Mouse (Mus musculus) liver, embryonic 11.5 days (tissue): ENCODE results near the gene Reep3. TPM values are rescaled to one million over a fixed set of nuclear protein-coding genes. Genes with fewer than 3 reads are reported as not detected.

Experiments used
- ATAC-seq: fragments of 200-750 bp; cut with Nextera tagmentation; replicated peaks from 2 replicates; pipeline ENCODE4 v1.8.0; 2017; ENCODE audit warnings: moderate number of reproducible peaks, mild to moderate bottlenecking, moderate TSS enrichment, moderate library complexity; ENCODE audit not compliant: low FRiP score
- DNase-seq: peaks from one replicate; pipeline ENCODE4 v3.0.0-alpha.2; 2017; ENCODE audit warnings: low spot score
- H3K27ac ChIP-seq: fragments of 300-500 bp; sonication (generic); 2 replicates; pipeline ENCODE4 v1.5.1; 2014; ENCODE audit warnings: mild to moderate bottlenecking, low read depth, low read length, control low read depth
- H3K27me3 ChIP-seq: fragments of 300-500 bp; sonication (generic); replicated peaks from 2 replicates; pipeline ENCODE4 v1.6.1; 2014; ENCODE audit warnings: low read length, mixed read lengths; ENCODE audit not compliant: control insufficient read depth, insufficient read depth
- H3K36me3 ChIP-seq: fragments of 300-500 bp; sonication (generic); 2 replicates; pipeline ENCODE4 v1.6.1; 2014; ENCODE audit warnings: mild to moderate bottlenecking, low read length, moderate library complexity, mixed read lengths; ENCODE audit not compliant: control insufficient read depth, insufficient read depth
- H3K4me1 ChIP-seq: fragments of 300-500 bp; sonication (generic); replicated peaks from 2 replicates; pipeline ENCODE4 v1.6.1; 2014; ENCODE audit warnings: low read length, mixed read lengths; ENCODE audit not compliant: control insufficient read depth, insufficient read depth
- H3K4me2 ChIP-seq: fragments of 300-500 bp; sonication (generic); 2 replicates; pipeline ENCODE4 v1.6.1; 2014; ENCODE audit warnings: mild to moderate bottlenecking, control low read depth, moderate library complexity
- H3K4me3 ChIP-seq: fragments of 300-500 bp; sonication (generic); 2 replicates; pipeline ENCODE4 v1.5.1; 2014; ENCODE audit warnings: low read depth, low read length, control low read depth
- H3K9ac ChIP-seq: fragments of 300-500 bp; sonication (generic); 2 replicates; pipeline ENCODE4 v1.6.1; 2014; ENCODE audit warnings: low read depth, low read length, control low read depth
- H3K9me3 ChIP-seq: fragments of 300-500 bp; sonication (generic); 2 replicates; pipeline ENCODE4 v1.6.1; 2016; ENCODE audit warnings: low read length, inconsistent platforms, mixed read lengths; ENCODE audit not compliant: control insufficient read depth
- WGBS: fragments of 180-500 bp; shearing (Covaris S2); extraction: QIAGEN DNeasy Blood & Tissue Kit; methylation state at CpG from one replicate; pipeline ENCODE4 v1.1.7; 2014; 5-methylcytosine and 5-hydroxymethylcytosine counted together
- polyA plus RNA-seq: library from polyadenylated mRNA; unstranded; fragments of >200 nt; fragmentation: Nextera tagmentation; extraction: Ambion mirVana; gene quantifications from 2 replicates; pipeline ENCODE4 v1.2.1, GENCODE M21; 2014

Gene Reep3
- polyA plus RNA-seq, 1 experiment from 2014 or later = 11.5 TPM

- Histone ChIP-seq H3K9ac (no peak overlapping the region), H3K4me3 (no peak overlapping the region), H3K4me2 (peak overlapping the region; percentile 15), H3K36me3 (no peaks in the 10 kb centered on the region), H3K4me1 (no peaks in the 10 kb centered on the region; the same call in 1 of the 2 replicates), H3K27me3 (no peaks in the 10 kb centered on the region), H3K27ac (no peak overlapping the region), H3K9me3 (no peaks in the 10 kb centered on the region)
- ATAC-seq (no peak), DNase-seq (no peak)
- 45% methylated on average over 10 of the region's 10 CpGs for WGBS
Observed at GRCm38 (mm10) chr10:67069013-67069412, 27.7 kb downstream of the Reep3 start.

DNA sequence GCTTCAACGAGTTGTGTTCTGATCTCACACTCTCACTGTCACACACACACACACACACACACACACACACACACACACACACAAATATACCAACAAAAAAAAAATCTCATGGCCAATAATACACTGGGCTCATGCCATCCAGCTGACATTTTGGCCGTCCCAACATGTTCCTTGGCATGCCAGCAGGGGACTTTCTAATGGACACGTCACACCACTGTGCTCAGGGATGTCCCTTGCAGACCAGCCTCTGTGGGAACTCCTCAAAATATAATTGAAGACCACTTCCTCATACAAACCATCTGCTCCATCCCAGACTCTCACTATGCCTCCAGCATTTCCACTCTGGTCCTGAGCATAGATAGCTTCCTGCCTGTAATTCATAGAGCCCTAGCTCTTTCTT is 30.3 kb downstream of the Reep3 start:
- no peaks in the 10 kb centered on the region for H3K36me3 ChIP-seq
- WGBS = 80% methylated on average over 3 of the region's 3 CpGs
- H3K4me2 ChIP-seq = no peak overlapping the region
- no peaks in the 10 kb centered on the region for H3K27me3 ChIP-seq
- no peak overlapping the region for H3K27ac ChIP-seq
- no peak for ATAC-seq
- H3K9me3 ChIP-seq = no peaks in the 10 kb centered on the region
- no peak overlapping the region for H3K4me3 ChIP-seq
- DNase-seq = no peak
- H3K4me1 ChIP-seq = no peaks in the 10 kb centered on the region
- H3K9ac ChIP-seq = no peak overlapping the region

DNA sequence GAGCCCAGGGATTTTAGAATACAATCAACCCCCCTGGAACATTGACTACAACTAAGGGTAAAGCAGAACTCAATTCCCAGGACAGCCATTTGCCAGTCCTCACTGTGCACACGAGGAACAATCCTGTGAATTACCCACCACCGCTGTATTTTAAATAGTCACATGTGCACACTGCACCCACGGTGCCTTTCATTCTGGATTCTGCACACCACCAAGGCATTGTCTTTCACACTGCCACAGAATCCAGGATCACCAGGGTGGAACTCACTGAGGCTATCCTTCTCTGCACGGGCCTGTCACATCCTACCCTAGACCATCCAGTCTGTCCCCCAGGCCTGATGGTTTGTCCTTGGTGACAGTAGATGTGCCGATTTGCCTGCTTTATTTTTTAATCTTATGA is 30.8 kb downstream of the Reep3 start:
- no peaks in the 10 kb centered on the region for H3K4me1 ChIP-seq
- no peaks in the 10 kb centered on the region for H3K27me3 ChIP-seq
- no peak overlapping the region for H3K27ac ChIP-seq
- no peaks in the 10 kb centered on the region for H3K9me3 ChIP-seq
- ATAC-seq (no peak), DNase-seq (no peak)
- WGBS = 79% methylated on average over 5 of the region's 5 CpGs
- H3K36me3 ChIP-seq = no peaks in the 10 kb centered on the region
- no peak overlapping the region for H3K4me3 ChIP-seq
- H3K9ac ChIP-seq = no peak overlapping the region
- H3K4me2 ChIP-seq = no peak overlapping the region

- Histone ChIP-seq H3K4me3 (no peak overlapping the region), H3K9ac (no peak overlapping the region), H3K4me2 (no peak overlapping the region), H3K27me3 (no peaks in the 10 kb centered on the region), H3K27ac (no peak overlapping the region), H3K9me3 (no peaks in the 10 kb centered on the region), H3K4me1 (no peaks in the 10 kb centered on the region), H3K36me3 (no peaks in the 10 kb centered on the region)
- no peak for ATAC-seq
- WGBS = 66% methylated on average over 7 of the region's 7 CpGs
- no peak for DNase-seq
Observed at GRCm38 (mm10) chr10:67065277-67065887, 31.4 kb downstream of the Reep3 start.

GRCm38 (mm10) chr10:67061823-67062222 is 34.9 kb downstream of the Reep3 start:
- no peak overlapping the region for H3K9ac ChIP-seq
- no peaks in the 10 kb centered on the region for H3K27me3 ChIP-seq
- no peak for DNase-seq
- no peak overlapping the region for H3K4me2 ChIP-seq
- 70% methylated on average over 4 of the region's 4 CpGs for WGBS
- H3K4me3 ChIP-seq = no peak overlapping the region
- no peak for ATAC-seq
- peaks cover 1% of the 10 kb centered on the region for H3K4me1 ChIP-seq
- H3K9me3 ChIP-seq = no peaks in the 10 kb centered on the region
- H3K27ac ChIP-seq = no peak overlapping the region
- H3K36me3 ChIP-seq = no peaks in the 10 kb centered on the region

DNA sequence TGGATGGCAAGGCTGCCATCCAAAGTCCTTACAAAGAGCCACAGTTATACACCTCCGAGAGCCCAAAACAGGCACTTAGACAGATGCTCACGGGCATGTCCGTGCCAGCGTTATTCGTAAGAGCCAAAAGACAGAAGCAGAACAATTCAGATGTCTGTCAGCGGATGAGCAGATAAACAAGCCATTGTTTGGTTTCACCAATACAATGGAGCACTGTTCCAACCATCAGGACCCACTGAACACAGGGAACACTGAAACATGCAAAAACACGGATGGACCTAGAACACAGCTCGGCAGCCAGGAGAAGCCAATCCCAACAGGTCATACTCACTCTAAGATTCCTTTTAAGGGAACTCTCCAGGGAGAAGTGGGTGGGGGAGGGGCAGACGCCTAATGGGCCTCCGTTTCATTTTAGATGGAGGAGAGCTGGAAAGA is 35.4 kb downstream of the Reep3 start:
- ATAC-seq = no peak
- Histone ChIP-seq H3K9ac (no peak overlapping the region), H3K27me3 (no peaks in the 10 kb centered on the region), H3K27ac (no peak overlapping the region), H3K4me3 (no peak overlapping the region), H3K4me2 (no peak overlapping the region), H3K36me3 (no peaks in the 10 kb centered on the region), H3K4me1 (peaks cover 6% of the 10 kb centered on the region), H3K9me3 (no peaks in the 10 kb centered on the region)
- no peak for DNase-seq
- WGBS = 73% methylated on average over 10 of the region's 10 CpGs

DNA sequence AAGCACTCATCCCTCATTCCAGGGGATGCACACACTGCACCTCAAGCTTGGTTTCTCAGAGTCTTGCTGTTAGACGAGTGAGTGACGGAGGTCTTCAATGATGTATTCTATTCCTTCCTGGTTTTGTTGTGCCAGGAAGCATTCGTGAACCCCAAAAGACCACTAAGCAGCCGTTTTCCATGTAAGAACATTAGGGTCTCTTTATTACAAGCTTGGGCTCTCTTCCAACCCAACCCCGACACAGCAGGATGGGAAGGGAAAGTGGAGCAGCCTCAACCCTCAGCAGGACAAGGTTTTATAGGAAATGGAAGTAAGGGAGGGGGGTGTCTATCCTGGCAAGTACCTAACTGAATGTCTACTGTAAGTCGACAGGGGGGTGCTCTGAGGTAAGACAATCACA is 38.0 kb downstream of the Reep3 start:
- no peak for DNase-seq
- Histone ChIP-seq H3K27me3 (no peaks in the 10 kb centered on the region), H3K27ac (no peak overlapping the region), H3K4me2 (no peak overlapping the region), H3K4me3 (no peak overlapping the region), H3K9me3 (no peaks in the 10 kb centered on the region), H3K9ac (no peak overlapping the region), H3K4me1 (peaks cover 11% of the 10 kb centered on the region), H3K36me3 (no peaks in the 10 kb centered on the region)
- 83% methylated on average over 6 of the region's 6 CpGs for WGBS
- ATAC-seq = no peak

DNA sequence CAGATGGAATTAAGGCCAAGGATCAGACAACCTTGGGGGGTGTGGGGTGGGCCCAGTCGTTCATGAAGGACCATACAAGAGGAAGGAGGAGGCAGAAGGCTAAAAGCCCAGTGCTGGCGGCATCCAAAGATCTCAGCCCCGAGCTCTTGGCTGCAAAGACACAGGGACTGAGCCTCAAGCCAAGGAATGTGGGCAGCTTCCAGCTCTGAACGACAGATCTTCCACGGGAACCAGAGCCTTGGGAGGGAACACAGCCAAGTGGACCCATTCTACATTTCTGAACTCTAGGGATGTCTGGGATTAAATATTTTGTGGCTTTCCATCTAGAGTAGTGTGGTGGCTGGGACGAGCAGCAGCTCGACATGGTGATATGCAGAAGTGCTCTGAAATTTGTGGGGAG is 38.4 kb downstream of the Reep3 start:
- no peak overlapping the region for H3K27ac ChIP-seq
- no peak overlapping the region for H3K9ac ChIP-seq
- H3K4me3 ChIP-seq = no peak overlapping the region
- no peaks in the 10 kb centered on the region for H3K27me3 ChIP-seq
- WGBS = 80% methylated on average over 7 of the region's 7 CpGs
- no peak overlapping the region for H3K4me2 ChIP-seq
- peaks cover 11% of the 10 kb centered on the region for H3K4me1 ChIP-seq
- H3K36me3 ChIP-seq = no peaks in the 10 kb centered on the region
- H3K9me3 ChIP-seq = no peaks in the 10 kb centered on the region
- ATAC-seq (no peak), DNase-seq (no peak)

GRCm38 (mm10) chr10:67057696-67058095 is 39.0 kb downstream of the Reep3 start:
- DNase-seq (no peak), ATAC-seq (no peak)
- Histone ChIP-seq H3K9ac (no peak overlapping the region), H3K4me1 (peaks cover 11% of the 10 kb centered on the region), H3K4me3 (no peak overlapping the region), H3K4me2 (no peak overlapping the region), H3K27ac (no peak overlapping the region), H3K27me3 (no peaks in the 10 kb centered on the region), H3K9me3 (no peaks in the 10 kb centered on the region), H3K36me3 (no peaks in the 10 kb centered on the region)
- WGBS = 87% methylated on average over 6 of the region's 6 CpGs
